Mouse (Mus musculus): Measurements from ENCODE around the gene Dcaf12l2. TPM values are rescaled to one million over a fixed set of nuclear protein-coding genes. Genes with fewer than 3 reads are reported as not detected.

Gene Dcaf12l2
- 1 to 10 TPM; 1.1 to 1.2 TPM for total RNA-seq (2021)
- long read RNA-seq, experiment 1, partial matches to known transcripts: 0 of 2 reads
- long read RNA-seq, experiment 1, other reads (novel, unspliced or antisense): 0 of 2 reads
- long read RNA-seq, experiment 2, partial matches to known transcripts: 0 of 2 reads
- long read RNA-seq, experiment 2, other reads (novel, unspliced or antisense): 0 of 2 reads

DNA sequence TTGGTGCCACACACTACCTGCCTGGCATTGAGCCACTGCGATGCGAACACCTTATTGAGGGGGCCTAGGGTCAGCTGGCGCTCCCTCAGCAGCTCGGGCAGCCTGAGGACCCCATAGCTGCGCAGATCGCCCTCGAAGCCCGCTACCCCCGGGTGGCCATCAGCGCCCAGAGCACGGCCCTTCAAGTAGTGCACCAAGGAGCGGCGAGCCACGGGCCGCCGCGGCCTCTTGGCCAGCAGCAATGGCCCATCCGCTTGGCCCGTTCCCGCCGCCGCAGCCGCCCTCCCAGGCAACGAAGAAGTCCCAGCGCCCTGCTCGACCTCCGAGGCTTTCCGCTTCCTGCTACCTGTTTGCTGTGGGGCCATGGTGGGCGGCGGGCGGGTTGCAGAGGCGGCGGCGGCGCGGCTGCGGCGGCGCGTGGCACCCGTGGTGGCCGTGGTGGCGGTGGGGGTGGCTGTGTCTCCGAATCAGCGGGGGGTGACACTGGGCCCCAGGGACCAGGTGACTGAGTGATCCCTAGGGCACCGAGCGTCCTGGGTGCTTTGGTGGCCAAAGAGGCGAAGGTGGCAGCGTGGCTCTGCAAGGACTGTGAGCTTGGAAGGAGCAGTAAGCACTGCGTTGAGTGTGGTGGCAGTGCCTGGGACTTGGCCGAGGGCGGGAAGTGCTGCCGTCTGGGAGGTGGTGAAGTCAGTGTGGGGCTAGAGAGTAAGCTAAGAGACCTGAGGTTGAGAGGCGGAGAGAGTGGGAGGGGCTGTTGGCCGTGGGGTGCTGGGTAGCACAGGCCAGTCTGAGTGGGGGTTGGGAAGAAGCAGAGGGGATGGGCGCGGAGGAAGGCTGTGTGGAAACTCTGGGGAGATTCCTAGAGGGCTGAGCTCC is at the start of gene Dcaf12l2:
Gene Dcaf12l2, minus strand, starts transcription at position 697 of the 876 bp plus-strand sequence.
- peak; percentile 14 to 16 for DNase-seq (ENCODE audit: low spot score in 2 of 2)

DNA sequence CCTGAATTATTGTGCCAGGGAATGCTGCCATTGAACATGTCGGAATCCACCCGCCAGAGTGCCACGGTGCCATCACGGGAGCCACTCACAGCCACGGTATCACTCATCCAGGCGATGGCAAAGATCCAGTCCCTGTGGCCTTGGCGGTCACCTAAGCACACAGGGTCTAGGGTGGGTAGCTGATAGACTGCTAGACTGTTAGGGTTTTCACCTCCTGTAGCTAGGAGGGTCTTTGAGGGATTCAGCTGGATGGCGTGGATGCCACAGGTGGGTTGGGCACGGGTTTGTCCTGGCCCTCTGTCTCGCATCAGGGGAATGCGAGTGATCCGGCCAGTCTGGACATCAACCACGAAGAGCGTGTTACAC is 879 bp downstream of the Dcaf12l2 start:
- DNase-seq (ENCODE audit: low spot score in 2 of 2): peak in 1 of 2 experiments; percentile 5

Data from gastrocnemius, postnatal 4 days (tissue).